Mouse (Mus musculus) layer of hippocampus, adult 8-10 months (tissue): ENCODE measurements around the gene Reep3. TPM values are rescaled to one million over a fixed set of nuclear protein-coding genes. Genes with fewer than 3 reads are reported as not detected.

Experiments
- DNase-seq, 2 experiments: peaks; one replicate each; pipeline ENCODE4 v3.0.0; 2022; ENCODE audit warnings: low spot score in 2 of 2
- total RNA-seq, 4 experiments: library from RNA; stranded (reverse); gene quantifications; 2 replicates each; pipeline ENCODE4 v1.2.4; 2022

Reep3 gene
- total RNA-seq, 4 experiments from 2014 or later = 21.0 to 24.7 (median 22.3) TPM

- no peak for DNase-seq
Measured at GRCm38 (mm10) chr10:67083446-67084166, 13.1 kb downstream of the Reep3 start.

- DNase-seq = no peak
Measured at GRCm38 (mm10) chr10:67082531-67082930, 14.2 kb downstream of the Reep3 start.

GRCm38 (mm10) chr10:67081206-67082007 lies 15.3 kb downstream of the Reep3 start:
- DNase-seq = no peak

- DNase-seq = no peak
Measured at GRCm38 (mm10) chr10:67079030-67079429, 17.7 kb downstream of the Reep3 start.

- DNase-seq = peak; percentile 52 to 60
Measured at GRCm38 (mm10) chr10:67075931-67076878, 20.5 kb downstream of the Reep3 start.

- no peak for DNase-seq
Measured at GRCm38 (mm10) chr10:67073577-67073976, 23.2 kb downstream of the Reep3 start.

- DNase-seq = no peak
Measured at GRCm38 (mm10) chr10:67072600-67072999, 24.1 kb downstream of the Reep3 start.

GRCm38 (mm10) chr10:67071884-67072283 lies 24.9 kb downstream of the Reep3 start:
- no peak for DNase-seq

- no peak for DNase-seq
Measured at GRCm38 (mm10) chr10:67071389-67071788, 25.4 kb downstream of the Reep3 start.

- DNase-seq = no peak
Measured at GRCm38 (mm10) chr10:67069013-67069412, 27.7 kb downstream of the Reep3 start.

- no peak for DNase-seq
Measured at GRCm38 (mm10) chr10:67066421-67066820, 30.3 kb downstream of the Reep3 start.

- DNase-seq = no peak
Measured at GRCm38 (mm10) chr10:67065927-67066326, 30.8 kb downstream of the Reep3 start.

- no peak for DNase-seq
Measured at GRCm38 (mm10) chr10:67065277-67065887, 31.4 kb downstream of the Reep3 start.

GRCm38 (mm10) chr10:67061823-67062222 lies 34.9 kb downstream of the Reep3 start:
- DNase-seq = no peak

GRCm38 (mm10) chr10:67061367-67061801 lies 35.4 kb downstream of the Reep3 start:
- peak; percentile 64 to 73 for DNase-seq

GRCm38 (mm10) chr10:67058702-67059101 lies 38.0 kb downstream of the Reep3 start:
- DNase-seq = no peak

- peak in 1 of 2 experiments; percentile 52 for DNase-seq
Measured at GRCm38 (mm10) chr10:67058297-67058696, 38.4 kb downstream of the Reep3 start.

- DNase-seq = no peak
Measured at GRCm38 (mm10) chr10:67057696-67058095, 39.0 kb downstream of the Reep3 start.

GRCm38 (mm10) chr10:67057208-67057607 lies 39.5 kb downstream of the Reep3 start:
- DNase-seq = no peak

- DNase-seq = peak in 1 of 2 experiments; percentile 41
Measured at GRCm38 (mm10) chr10:67055867-67056856, 40.6 kb downstream of the Reep3 start.
